Mouse (Mus musculus): Measurements from ENCODE around the gene Acss3.

Gene Acss3

DNA sequence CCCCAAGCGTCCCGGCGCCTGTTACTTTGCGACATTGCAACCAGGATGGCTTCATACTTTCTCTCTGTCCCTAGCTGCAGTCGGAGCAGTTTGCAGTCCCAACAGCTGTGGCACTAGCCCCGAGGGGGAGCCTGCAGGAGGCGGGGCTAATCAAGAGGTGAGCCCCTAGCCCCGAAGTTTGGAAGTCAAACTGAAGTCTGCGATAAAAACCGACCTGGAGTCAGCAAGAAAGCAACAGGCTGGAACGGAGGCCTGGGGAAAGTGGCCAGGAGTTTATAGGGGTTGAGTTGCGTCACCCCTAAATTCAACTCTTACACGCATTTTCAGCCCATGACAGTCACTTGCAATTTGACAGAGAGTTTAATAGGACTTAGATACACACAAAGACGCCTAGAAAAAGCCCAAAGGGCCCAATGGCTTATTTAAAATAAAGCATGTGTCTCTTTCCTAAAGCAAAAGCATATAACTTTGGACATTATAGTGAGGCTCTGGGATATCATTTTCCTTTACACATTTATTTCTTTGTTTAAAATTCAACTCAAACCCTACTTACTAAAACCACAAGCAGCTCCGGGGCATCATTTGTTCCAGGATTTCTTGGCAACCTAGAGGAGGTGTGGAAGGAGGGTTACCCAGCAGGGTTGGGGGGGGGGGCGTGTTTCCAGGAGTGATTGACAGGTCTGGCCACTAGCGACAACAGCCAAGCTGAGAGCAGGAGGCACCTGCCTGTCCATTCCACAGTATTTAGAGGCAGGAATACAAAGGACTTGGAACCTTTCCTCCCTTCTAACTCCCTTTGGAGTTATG lies at the start of gene Acss3:
Gene Acss3, minus strand, starts transcription at position 140 of the 807 bp plus-strand sequence.
- peak; percentile 26; the same call in 1 of the 2 replicates for ATAC-seq (ENCODE audit: insufficient number of reproducible peaks, low FRiP score, low TSS enrichment)

DNA sequence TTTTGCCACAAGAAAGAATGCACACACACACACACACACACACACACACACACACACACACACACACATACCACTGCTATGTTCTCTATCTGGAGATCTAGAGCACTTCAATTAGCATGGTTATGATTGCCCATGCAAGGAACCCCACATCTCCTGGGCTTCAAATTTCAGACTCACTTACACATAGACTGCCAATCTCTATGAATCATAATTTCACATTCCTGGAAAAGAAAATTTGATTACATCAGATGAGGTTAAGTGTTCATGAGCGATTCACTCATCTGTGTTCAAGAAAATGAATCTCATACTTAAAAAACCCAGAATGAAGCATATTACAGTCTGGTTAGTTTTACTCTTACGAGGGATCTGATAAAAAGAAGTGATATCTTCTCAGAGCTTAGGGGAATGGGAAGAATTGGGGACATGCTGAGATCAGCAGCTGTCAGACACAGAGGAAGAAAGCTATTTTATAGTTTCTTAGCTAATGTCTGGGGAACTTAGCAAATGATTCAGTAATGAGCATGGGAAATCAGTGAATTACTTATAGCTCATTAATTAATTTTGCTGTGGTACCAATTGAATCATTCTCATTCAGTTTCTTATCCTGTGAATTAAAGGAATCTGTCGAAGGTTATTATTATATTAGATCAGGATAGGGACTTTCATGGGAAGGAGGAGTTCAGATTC lies 48.7 kb upstream of the Acss3 start:
- no peak for ATAC-seq (ENCODE audit: insufficient number of reproducible peaks, low FRiP score, low TSS enrichment)

DNA sequence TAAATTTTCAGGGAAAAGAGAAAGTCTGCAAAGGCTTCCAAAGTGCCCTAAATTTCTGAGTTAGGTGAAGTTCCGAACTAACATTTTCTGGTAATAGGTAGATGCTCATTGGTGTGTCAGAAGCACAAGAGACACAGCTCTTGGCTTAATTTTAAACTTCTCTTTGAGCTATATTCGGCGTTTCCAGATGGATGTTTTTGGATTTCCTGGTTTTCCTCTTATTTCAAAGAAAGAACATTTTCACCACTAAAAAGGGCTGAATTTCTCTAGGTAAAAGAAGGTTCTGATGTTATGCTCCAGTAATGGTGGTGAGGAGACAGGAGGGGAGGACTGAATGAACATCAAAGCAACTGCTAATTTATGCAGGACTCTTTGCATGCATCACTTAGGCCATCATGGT lies 43.0 kb upstream of the Acss3 start:
- no peak for ATAC-seq (ENCODE audit: insufficient number of reproducible peaks, low FRiP score, low TSS enrichment)

DNA sequence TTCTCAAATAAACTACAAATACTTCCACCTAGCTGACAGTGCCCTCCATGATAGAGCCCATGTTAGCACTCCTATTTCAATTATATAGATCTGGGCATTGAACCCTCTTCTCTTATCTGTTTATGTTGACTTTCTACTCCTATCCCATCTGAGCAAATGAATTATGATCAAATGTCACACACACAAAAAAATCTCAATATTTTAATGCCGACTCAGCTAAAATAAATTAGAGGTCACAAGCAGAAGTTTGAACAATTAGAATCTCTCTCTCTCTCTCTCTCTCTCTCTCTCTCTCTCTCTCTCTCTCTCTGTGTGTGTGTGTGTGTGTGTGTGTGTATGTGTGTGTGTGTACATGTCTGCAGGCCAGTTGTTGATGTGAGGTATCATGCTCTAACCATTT lies 25.3 kb upstream of the Acss3 start:
- ATAC-seq (ENCODE audit: insufficient number of reproducible peaks, low FRiP score, low TSS enrichment), result no peak

GRCm38 (mm10) chr10:107144016-107144415 lies 20.5 kb upstream of the Acss3 start:
- no peak for ATAC-seq (ENCODE audit: insufficient number of reproducible peaks, low FRiP score, low TSS enrichment)

GRCm38 (mm10) chr10:107142910-107143309 lies 19.4 kb upstream of the Acss3 start:
- ATAC-seq (ENCODE audit: insufficient number of reproducible peaks, low FRiP score, low TSS enrichment), result no peak

DNA sequence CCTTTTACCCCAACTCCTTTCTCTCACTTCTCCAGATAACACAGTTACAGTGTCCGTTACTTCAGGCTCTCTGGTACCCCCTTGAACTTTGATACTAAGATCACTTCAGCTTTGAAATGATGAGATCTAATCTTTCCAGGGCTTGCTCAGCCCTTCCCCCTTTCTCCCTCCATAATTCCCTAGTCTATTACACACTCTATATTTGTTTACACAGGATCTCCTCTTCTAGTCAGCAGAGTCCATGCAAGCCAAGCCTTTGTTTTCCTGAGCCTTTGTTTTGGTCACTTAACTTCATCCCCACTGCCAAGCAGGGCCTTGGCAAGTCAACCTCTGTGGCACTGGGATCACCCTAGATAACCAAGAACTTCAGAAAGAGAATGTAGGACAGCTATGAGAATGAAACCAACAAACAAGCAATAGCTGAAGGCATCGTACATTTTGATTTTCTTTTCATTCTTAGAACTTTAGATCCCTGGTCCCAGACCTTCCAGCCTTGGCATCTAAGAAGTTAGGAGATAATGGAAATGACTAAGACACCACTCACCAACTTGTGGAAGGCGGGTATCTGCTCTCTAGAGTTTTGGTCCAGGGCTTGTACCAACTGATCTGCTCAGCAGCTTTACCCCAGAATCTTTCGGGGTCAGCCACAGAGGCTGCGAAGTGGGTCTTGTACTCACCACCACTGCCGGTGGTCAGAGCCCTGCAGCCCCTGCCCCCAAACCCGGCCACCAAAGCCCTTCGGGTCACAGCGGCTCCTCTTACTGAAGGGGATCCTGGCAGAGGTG lies 532 bp downstream of the Acss3 start:
- no peak; the same call in 1 of the 2 replicates for ATAC-seq (ENCODE audit: insufficient number of reproducible peaks, low FRiP score, low TSS enrichment)

- no peak for ATAC-seq (ENCODE audit: insufficient number of reproducible peaks, low FRiP score, low TSS enrichment)
Measured at GRCm38 (mm10) chr10:107121301-107121700, 2.2 kb downstream of the Acss3 start.

- ATAC-seq (ENCODE audit: insufficient number of reproducible peaks, low FRiP score, low TSS enrichment), result no peak
Measured at GRCm38 (mm10) chr10:107119135-107119534, 4.3 kb downstream of the Acss3 start.

DNA sequence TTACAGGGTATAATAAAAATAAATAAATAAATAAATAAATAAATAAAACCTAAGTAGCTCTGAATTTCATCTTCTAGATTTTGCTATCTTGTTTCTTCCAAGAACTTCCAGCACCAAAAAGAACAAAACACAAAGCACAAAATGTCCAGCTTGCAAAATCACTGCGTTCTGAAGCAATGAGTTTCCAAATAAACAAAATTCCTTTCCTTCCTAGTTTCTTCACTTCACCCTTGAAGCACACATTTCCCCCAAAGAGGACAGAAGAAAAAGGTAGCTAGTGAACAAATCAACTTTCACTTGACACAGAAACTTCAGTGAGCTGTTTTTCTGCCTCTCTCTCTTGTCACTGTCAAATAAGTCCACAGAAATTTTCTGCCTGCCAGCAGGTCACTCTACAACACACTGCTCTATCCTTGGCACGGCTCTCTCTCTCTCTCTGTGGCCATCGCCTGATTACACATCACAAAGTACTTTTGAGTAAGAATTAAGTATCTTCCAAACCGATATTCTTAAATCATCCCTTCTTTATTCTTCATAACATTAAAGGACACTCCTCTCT lies 6.7 kb downstream of the Acss3 start:
- no peak for ATAC-seq (ENCODE audit: insufficient number of reproducible peaks, low FRiP score, low TSS enrichment)

GRCm38 (mm10) chr10:107115930-107116642 lies 7.4 kb downstream of the Acss3 start:
- no peak for ATAC-seq (ENCODE audit: insufficient number of reproducible peaks, low FRiP score, low TSS enrichment)

GRCm38 (mm10) chr10:107115121-107115520 lies 8.3 kb downstream of the Acss3 start:
- ATAC-seq (ENCODE audit: insufficient number of reproducible peaks, low FRiP score, low TSS enrichment), result no peak

DNA sequence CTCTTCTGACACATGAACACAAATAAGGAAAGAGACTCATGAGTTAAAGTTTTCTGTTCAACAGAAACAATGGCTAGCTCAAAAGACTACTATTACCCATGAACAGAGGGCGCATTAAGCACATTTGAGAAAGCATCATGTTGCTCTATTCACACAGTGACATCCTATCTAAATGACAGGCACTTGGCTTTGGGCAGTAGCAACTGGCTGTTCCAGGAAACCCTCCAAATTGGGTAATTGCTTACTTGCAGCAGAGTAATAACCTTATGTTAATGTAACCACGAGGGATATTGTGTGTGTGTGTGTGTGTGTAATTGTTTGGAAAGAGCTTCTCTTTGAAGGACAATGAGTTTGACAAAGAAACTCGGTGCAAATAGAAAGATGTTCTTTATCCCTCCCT lies 29.0 kb downstream of the Acss3 start:
- ATAC-seq (ENCODE audit: insufficient number of reproducible peaks, low FRiP score, low TSS enrichment), result peak; percentile 49; the same call in 1 of the 2 replicates

- ATAC-seq (ENCODE audit: insufficient number of reproducible peaks, low FRiP score, low TSS enrichment), result no peak
Measured at GRCm38 (mm10) chr10:107053846-107054624, 69.4 kb downstream of the Acss3 start.

DNA sequence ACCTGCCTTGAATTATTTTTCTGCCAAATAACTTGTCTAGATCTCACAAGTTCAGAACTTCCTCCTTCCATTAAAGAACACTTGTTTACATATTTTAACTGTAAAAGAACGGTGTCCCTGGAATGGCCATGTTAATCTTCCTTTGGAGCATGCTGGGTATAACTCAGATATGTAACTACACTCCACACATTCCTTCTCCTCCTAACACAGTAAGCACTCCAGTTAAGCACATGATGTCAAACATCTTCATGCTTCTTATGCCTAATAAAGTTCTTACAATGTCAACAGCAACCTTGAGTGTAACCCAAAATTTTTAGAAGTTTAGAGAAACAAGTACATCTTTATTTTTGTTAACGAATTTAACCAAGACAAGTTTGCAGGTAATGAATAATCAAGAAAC lies 73.0 kb downstream of the Acss3 start:
- no peak for ATAC-seq (ENCODE audit: insufficient number of reproducible peaks, low FRiP score, low TSS enrichment)

DNA sequence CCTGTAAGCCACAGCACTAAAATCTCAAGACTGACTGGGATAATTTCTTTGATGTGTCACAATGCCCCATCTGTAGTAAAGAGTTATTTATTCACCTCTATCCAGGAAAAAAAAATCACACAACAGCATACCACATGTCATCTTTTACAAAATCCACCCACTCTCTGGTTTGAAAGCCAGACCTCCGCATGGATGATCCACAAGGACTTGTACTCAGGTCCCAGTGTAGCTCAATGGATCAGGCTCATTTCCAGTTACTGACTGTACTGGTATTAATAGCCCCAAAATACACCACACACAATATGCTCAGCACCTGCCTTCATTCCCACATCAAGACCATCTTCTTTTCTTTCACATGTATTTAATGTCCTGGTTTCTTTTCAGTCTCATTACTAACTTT lies 80.8 kb downstream of the Acss3 start:
- ATAC-seq (ENCODE audit: insufficient number of reproducible peaks, low FRiP score, low TSS enrichment), result no peak

DNA sequence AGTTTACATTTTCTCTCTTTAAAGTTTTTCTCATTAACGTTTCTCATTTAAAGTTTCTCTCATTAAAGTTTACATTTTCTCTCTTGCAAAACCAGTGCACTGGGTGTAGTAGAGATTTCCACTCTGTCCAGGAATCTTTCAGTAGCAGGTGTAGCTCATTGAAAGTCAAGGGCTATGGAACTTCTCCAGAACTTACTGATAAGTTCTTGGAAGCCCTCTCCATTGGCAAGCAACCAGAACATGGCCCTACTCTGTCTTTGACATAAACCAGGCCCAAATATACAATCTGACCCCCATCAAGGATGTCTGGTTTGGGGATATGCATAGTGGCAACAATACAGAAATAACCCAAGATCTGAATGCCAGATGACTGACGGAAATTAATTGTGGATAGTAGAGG lies 82.6 kb downstream of the Acss3 start:
- ATAC-seq (ENCODE audit: insufficient number of reproducible peaks, low FRiP score, low TSS enrichment), result no peak

DNA sequence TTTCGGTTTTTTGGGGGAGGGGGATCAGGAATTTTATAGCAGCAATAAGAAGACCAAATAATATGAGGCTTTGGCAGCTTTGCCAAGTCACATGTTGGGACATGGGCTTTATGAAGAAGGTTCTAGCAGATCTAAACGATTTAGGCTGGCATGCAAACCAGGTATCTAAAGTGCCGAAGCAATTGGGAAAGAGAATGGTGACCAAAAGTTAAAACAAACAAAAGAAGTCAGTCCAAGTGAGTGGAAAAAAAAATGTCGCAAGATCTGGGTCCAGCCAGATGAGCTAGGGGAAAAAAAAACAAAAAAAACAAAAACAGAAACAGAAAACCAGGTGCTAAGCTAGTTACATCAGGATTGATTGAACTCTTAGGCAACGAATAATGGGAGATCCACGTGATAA lies 83.1 kb downstream of the Acss3 start:
- ATAC-seq (ENCODE audit: insufficient number of reproducible peaks, low FRiP score, low TSS enrichment), result no peak

- ATAC-seq (ENCODE audit: insufficient number of reproducible peaks, low FRiP score, low TSS enrichment), result no peak
Measured at GRCm38 (mm10) chr10:107039211-107039610, 84.3 kb downstream of the Acss3 start.

All from cerebellum, adult (tissue).